Mouse (Mus musculus) cerebellum, adult 2 months (tissue): Measurements from ENCODE around the gene Rnf151.

ENCODE experiments used
- CTCF ChIP-seq: fragments of 200-500 bp; IDR thresholded peaks from 2 replicates; pipeline ENCODE4 v1.5.1; 2011; ENCODE audit warnings: low read depth, mild to moderate bottlenecking, control low read depth, low read length, moderate library complexity, borderline replicate concordance; ENCODE audit not compliant: insufficient read depth
- POLR2A ChIP-seq: fragments of 200-500 bp; IDR thresholded peaks from 2 replicates; pipeline ENCODE4 v1.6.1; 2011; ENCODE audit warnings: low read length, control low read depth, borderline replicate concordance; ENCODE audit not compliant: insufficient read depth

DNA sequence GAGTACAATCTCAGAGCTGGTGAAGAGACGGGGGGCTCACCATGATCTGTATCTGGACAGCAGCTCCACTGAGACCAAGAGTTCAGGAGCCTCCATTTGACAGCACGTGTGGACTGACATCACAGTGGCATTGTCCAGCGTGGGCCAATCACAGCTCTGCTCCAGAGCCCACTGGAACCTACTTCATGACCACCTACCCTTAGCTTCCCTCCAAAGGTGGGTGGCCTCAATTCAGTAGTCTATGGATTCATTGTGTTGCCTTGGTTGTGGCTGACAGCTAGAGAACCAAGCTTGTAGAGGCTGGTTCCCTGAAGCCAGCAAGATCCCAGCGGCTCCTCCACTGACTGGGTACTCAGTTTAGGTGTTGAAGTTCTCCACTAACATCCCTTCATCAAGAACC lies at the start of gene Rnf151, which contains the start of gene Rps2:
- TF ChIP-seq CTCF (no peak), POLR2A (no peak)
